Comparison of ENCODE assay signal across 12 mouse cellular contexts in genomic region chr17:81712273-81712751, GRCm38 (mm10). TPM values are rescaled to one million over a fixed set of nuclear protein-coding genes. Genes with fewer than 3 reads are reported as not detected.
DNase-seq lines count a peak whose midpoint lies in the region; ATAC-seq and TF ChIP-seq lines count a peak whose summit lies in the region.
"Had no signal": no experiment of that assay in that cellular context is flagged by ENCODE, and none has a peak within 500 bp of the region (broad histone marks: within the 10 kb centered on the region; RNA-seq: fewer than 3 reads in every experiment).

No protein-coding gene starts in this region.

- no peak for TF ChIP-seq EP300 in liver, postnatal 0 days (IDR thresholded peaks at IDR 0.05; ENCODE audit: low read depth)

- DNase-seq in kidney, adult 9 months: peak; percentile 16
- DNase-seq in kidney, adult 18-20 months: no peak
- DNase-seq in 3T3-L1 (ENCODE audit: low read depth, low spot score) (peak; percentile 50), MN1 (ENCODE audit: low spot score) (peak; percentile 20)
- DNase-seq in liver, postnatal 0 days: no peak
- no peak for DNase-seq in midbrain, embryonic 14.5 days
- DNase-seq in cerebellum, adult 8-10 months: no peak
- DNase-seq: adrenal gland, adult 8-10 months; thymus, postnatal 36 days had no signal

- no peaks in the 10 kb centered on the region for H3K9me3 ChIP-seq in liver, postnatal 0 days (ENCODE audit: low read length)
- H3K9me3 ChIP-seq in midbrain, embryonic 14.5 days (ENCODE audit: control insufficient read depth, low read length): no peaks in the 10 kb centered on the region
- H3K9me3 ChIP-seq: hindbrain, embryonic 13.5 days; lung, embryonic 15.5 days had no signal

- peak; percentile 51 for TF ChIP-seq CTCF in liver, postnatal 0 days (IDR thresholded peaks at IDR 0.05; ENCODE audit: low read depth)

- H3K4me1 ChIP-seq in liver, postnatal 0 days (ENCODE audit: insufficient read depth): no peaks in the 10 kb centered on the region
- no peaks in the 10 kb centered on the region for H3K4me1 ChIP-seq in midbrain, embryonic 14.5 days (ENCODE audit: control insufficient read depth, insufficient read depth, low read length)
- H3K4me1 ChIP-seq: hindbrain, embryonic 13.5 days; lung, embryonic 15.5 days had no signal

- no peaks in the 10 kb centered on the region for H3K36me3 ChIP-seq in liver, postnatal 0 days (replicated peaks; ENCODE audit: insufficient read depth, low read length)
- no peaks in the 10 kb centered on the region for H3K36me3 ChIP-seq in midbrain, embryonic 14.5 days (ENCODE audit: control insufficient read depth, insufficient read depth, low read length)
- H3K36me3 ChIP-seq: hindbrain, embryonic 13.5 days; lung, embryonic 15.5 days had no signal

- no peak overlapping the region for H3K9ac ChIP-seq in liver, postnatal 0 days (replicated peaks)
- H3K9ac ChIP-seq in midbrain, embryonic 14.5 days (replicated peaks; ENCODE audit: low read length): no peak overlapping the region
- H3K9ac ChIP-seq: hindbrain, embryonic 13.5 days; lung, embryonic 15.5 days had no signal

- no peaks in the 10 kb centered on the region for H3K27me3 ChIP-seq in liver, postnatal 0 days (ENCODE audit: insufficient read depth, low read length)
- no peaks in the 10 kb centered on the region for H3K27me3 ChIP-seq in midbrain, embryonic 14.5 days (ENCODE audit: control insufficient read depth, insufficient read depth, low read length)
- H3K27me3 ChIP-seq: hindbrain, embryonic 13.5 days; lung, embryonic 15.5 days had no signal

- peak; percentile 68 for ATAC-seq in liver, postnatal 0 days
- ATAC-seq in midbrain, embryonic 14.5 days (ENCODE audit: low FRiP score, low TSS enrichment): no peak
- ATAC-seq: forebrain, embryonic 14.5 days had no signal

- H3K4me2 ChIP-seq in liver, postnatal 0 days (ENCODE audit: low read depth, low read length): no peak overlapping the region
- no peak overlapping the region for H3K4me2 ChIP-seq in midbrain, embryonic 14.5 days (ENCODE audit: low read length)
- H3K4me2 ChIP-seq: hindbrain, embryonic 13.5 days; lung, embryonic 15.5 days had no signal

- 39% methylated on average over 1 of the region's 1 CpGs for WGBS in liver, postnatal 0 days (ENCODE audit: insufficient replicate concordance)
- 65% methylated on average over 1 of the region's 1 CpGs for WGBS in midbrain, embryonic 14.5 days

- H3K27ac ChIP-seq in liver, postnatal 0 days (ENCODE audit: low read depth): 0 out of 2 replicates have a peak overlapping the region, but pooled peaks have one; percentile 9
- no peak overlapping the region for H3K27ac ChIP-seq in midbrain, embryonic 14.5 days (replicated peaks; ENCODE audit: low read depth, low read length)
- H3K27ac ChIP-seq: hindbrain, embryonic 13.5 days; lung, embryonic 15.5 days had no signal

- no peak overlapping the region for H3K4me3 ChIP-seq in liver, postnatal 0 days (ENCODE audit: low read depth, low read length)
- H3K4me3 ChIP-seq in midbrain, embryonic 14.5 days (replicated peaks; ENCODE audit: low read depth, low read length): no peak overlapping the region
- H3K4me3 ChIP-seq: hindbrain, embryonic 13.5 days; lung, embryonic 15.5 days had no signal

RNA-seq across cellular contexts. Expression of gene Slc8a1, which starts 25.9 kb away (rescaled TPM):
- 0.46 and 0.69 TPM in 2 replicates for polyA plus RNA-seq in liver, postnatal 0 days (2015; fragmentation: Nextera tagmentation; extraction: Ambion mirVana)
- 22.6 and 23.6 TPM in 2 replicates for polyA plus RNA-seq in midbrain, embryonic 14.5 days (2014; fragmentation: Nextera tagmentation; extraction: Ambion mirVana)

Comparison
In these comparisons a context has a peak if more than half of its experiments do, and no peak if none do; other contexts are left out.
1. DNase-seq: peak in kidney, adult 9 months (single experiment), 3T3-L1 (single experiment) and MN1 (single experiment); none in kidney, adult 18-20 months (single experiment), liver, postnatal 0 days (single experiment), midbrain, embryonic 14.5 days (single experiment) and cerebellum, adult 8-10 months (single experiment).
2. RNA of gene Slc8a1, which starts 25.9 kb away (polyA plus RNA-seq): 22.6 to 23.6 TPM in midbrain, embryonic 14.5 days; 0.46 to 0.69 TPM in liver, postnatal 0 days; every median in the first group is over 10 times any median in the second.